Mouse (Mus musculus) R1 (cell line): ENCODE measurements around the gene Sorcs2.

Experiments
- DNase-seq: peaks from one replicate; pipeline ENCODE4 v3.0.0-alpha.2; 2018; ENCODE audit warnings: low read depth, low spot score

The Sorcs2 gene

DNA sequence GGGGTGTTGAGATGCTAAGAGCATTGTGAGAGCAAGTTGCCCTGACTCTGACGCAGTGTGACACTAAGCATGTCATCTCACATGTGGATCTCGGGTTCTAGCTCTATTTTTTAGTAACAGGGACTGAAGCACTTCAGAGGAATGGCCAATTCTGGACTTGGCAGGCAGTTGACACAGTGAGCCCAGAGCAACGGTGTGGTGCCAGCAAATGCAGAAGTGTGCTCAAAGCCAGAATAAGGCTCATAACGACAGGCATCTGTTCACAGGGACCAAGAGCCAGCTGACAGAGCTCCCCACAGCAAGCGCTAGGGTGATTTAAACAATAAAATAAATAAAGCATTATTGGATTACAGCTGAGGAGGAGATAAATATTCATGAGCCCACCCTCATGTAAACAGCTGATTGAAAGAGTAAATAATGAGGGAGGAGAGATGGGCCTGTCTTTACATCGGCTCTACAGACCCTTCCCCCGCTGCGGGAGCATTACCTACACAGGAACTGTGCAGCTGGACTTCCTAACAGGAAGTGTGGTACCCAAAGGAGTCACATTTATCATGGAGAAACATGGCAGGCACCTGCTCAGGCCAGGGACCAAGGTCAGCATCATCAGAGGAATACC lies 267.4 kb downstream of the Sorcs2 start:
- DNase-seq: no peak

DNA sequence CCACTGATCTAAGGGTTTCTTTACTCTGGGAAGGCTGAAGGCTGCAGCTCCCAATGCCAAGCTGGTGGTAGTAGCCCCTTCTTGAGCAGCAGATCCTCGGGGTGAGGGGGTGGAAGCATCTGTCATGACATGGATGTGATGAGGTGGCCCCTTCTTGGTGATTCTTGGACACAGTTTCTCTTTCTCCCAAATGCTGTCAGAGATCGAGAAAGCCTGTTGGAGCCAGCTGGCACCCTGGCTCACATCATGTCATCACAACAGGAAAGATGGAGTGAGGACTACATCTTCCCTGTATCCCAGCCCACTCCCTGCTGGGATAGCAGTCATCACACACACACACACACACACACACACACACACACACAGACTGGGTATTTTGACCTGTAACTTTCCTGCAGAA lies 268.3 kb downstream of the Sorcs2 start:
- DNase-seq: no peak

DNA sequence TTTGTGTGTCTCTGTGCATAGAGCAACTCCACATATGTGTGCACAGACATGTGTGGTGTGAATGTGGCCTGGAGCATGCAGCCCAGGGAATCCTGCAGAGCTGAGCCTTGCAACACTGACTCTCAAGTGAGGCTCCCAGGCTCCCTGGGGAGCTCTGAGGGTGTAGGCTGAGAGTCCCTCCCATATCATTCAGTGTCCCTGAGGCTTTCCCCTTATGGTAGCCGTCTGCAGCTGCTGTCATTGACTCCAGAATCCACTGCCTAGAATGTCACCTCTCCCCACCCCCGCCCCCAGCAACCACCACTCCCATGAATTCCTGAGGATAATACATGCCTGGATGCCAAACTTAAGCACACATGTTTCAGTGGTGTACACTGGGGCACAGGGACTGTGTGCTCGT lies 269.4 kb downstream of the Sorcs2 start:
- DNase-seq: no peak

DNA sequence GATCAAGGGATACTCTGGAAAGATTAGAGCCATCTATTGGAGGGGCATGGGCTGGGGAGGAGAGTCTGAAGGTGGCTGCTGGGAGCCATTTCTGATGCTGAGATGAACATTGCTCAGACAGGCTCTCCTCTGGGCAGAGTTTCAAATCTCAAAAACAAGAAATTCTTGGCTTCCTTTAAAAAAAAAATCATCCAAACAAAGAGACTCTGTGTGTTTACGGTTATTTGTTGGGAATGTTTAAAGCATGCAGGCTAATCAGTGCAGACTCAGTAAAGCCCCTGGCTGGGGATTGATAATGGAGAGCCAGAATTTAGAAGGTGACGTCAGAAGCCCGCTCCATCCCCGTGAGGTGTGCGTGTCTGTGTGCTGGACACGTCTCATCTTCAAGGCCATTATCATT lies 272.9 kb downstream of the Sorcs2 start:
- DNase-seq: no peak

DNA sequence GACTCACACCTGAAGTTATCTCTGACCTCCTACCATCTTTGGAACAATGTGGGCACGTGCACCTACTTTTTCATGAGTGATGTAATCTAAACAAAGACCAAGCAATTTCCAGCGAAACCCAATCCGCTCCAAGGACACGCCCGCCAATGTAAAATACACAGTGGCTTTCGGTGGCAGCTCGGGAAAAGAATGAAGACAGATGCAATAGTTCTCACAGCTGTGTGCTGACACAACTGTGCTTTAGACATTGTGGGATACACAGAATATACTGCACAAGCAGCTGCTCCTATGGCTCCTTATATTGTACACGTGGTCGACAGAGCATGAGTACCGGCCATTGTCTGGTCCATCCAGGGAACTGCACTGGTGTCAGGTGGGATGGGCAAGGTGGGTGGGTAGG lies 275.0 kb downstream of the Sorcs2 start:
- DNase-seq: no peak

DNA sequence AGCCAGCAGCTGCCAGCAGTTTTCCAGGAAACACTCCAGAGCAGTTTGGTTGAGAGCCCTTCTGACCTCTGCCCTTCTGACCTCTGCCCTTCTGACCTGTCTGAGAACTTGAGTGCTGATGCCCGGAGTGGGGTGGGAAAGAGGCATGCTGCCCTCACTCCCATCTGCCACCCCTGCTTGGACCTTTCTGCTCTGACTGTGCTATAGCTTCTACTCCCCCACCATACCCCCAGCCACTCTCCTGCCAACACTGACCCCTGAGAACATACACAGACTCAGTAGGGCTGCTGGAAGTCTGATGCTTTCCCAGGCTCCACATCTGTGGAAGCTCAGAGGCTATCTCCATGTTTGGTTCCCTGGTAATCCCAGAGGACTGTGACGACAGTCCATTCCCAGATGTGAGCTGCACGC lies 277.0 kb downstream of the Sorcs2 start:
- no peak for DNase-seq

DNA sequence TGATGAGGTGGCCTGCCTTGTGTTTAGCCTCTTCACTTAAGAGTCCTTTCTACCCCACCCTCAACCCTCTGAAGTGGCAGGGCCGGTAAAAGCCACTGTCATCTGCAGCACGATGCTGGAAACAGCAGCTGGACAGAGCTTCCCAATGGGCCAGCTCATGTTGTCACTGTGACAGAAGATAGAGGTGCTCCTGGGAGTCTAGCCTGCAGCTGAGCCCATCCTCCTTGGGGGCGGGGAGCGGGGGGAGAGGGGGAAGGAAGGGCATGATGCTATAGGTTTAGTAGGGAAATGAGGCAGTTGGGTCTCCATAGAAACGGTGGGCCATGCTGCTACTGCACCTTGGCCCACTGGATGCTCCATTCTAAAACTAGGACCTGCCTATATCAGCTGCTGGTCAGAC lies 279.9 kb downstream of the Sorcs2 start:
- DNase-seq: no peak

DNA sequence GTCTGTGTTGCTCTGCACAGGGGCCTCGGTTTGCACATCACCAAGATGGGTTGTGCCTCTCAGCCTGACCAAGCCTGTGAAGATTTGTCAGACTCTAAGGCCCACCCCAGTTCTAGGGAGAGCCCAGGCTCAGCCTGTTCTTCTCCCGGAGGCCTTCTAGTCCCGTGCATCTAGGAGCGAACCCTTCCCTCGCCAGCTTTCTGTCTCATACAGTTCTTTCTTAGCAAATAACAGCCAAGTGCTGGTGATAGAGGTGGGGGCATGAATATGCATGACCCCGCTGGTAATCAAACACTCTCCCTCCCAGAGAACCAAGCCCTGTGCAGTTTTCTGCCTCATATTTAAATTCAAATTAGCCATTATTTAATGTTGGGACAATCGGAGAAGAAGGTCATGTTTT lies 282.4 kb downstream of the Sorcs2 start:
- no peak for DNase-seq

DNA sequence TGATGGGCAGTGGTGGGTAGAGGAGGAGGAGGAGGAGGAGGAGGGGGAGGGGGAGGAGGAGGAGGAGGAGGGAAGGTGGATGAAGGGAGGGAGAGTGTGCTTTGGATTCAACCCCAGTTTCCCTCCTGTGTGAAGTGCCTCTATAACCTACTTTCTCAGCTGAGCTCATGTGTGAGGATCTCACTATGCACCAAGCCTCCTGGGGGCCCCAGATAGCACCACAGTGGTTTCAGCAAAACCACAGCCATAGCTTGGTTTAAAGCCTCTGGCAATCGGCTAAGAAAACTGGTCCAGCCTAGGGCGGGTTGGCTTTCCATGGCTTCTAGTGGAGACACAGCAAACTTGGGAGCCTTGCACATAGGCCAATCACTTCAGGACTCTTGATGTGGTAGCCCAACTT lies 284.2 kb downstream of the Sorcs2 start:
- no peak for DNase-seq

DNA sequence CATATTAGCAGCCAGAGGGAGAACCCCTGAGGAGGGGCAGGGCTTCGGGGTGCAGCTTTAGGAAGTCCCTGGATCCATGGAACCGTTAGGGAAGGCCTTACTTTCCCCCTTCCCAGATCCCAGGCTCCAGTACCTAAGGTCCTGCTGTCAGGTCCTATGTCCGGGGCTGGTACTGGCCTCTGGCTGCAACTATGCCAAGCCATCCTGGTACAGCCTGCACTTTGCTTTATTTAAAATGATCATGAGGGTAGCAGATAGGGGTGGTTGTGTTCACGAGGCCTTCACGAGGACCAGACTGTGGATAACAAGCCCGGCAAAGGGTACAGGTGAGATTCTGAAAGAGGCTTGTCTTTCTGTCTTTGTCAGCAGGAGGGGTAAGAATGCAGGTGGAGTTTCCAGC lies 285.2 kb downstream of the Sorcs2 start:
- no peak for DNase-seq

DNA sequence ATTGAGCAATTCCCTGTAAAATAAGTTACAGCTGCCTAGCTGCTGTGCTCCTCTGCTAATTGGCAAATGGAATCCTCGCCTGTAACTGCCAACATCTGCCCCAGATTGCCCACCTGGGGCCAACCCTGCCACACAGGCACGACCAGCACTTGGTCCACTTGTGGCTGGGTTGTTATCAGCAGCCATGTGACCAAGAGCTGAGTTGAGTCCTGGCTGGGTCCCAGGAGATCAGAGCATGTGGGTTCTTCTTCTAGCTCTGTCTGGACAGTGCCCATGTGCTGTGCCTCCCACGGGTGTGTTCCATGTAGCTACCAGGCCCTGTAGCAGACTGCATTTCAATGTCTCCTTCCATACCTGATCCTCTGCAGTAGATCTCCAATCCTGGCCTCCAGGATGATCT lies 286.4 kb downstream of the Sorcs2 start:
- DNase-seq: no peak

DNA sequence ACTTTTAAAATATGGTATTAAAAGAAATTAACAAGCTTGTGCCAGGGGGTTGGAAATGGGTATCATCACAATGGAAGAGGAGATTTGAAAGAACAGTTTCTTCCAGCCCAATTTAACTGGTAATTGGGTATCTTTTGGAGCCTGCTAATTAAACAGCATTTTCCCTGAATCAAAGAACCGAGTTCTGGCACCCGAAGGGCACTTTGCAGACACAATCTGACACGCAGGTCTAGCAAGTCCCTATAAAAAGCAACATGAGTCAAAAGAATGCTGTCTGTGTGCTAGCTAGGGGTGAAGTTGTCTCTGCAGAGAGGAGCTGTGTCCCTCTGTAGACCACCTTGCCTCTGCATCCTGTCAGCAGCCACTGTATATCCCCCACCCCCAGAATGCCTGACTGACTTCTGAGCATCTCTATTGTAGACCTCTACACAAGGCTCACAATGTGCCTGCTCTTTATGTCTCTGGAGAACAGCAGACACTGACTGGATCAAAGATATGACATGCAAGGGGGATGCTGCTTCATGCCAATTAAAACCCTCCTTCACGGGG lies 289.5 kb downstream of the Sorcs2 start:
- no peak for DNase-seq

DNA sequence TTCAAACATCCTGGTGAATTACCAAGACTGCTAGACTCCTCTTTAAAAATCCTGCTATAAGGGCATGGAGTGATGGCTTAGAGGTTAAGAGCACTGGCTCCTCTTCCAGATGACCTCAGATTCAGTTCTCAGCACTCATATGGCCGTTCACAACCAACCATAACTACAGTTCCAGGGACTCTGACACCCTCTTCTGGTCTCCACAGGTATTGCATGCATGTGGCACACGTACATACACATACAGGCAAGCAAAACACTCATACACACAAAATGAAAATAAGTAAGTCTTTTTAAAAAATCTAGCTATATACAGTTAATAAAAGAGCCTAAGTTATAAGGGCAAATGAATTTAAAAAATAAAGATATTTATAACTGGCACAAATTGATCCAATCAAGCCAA lies 294.5 kb downstream of the Sorcs2 start:
- DNase-seq: peak; percentile 62

DNA sequence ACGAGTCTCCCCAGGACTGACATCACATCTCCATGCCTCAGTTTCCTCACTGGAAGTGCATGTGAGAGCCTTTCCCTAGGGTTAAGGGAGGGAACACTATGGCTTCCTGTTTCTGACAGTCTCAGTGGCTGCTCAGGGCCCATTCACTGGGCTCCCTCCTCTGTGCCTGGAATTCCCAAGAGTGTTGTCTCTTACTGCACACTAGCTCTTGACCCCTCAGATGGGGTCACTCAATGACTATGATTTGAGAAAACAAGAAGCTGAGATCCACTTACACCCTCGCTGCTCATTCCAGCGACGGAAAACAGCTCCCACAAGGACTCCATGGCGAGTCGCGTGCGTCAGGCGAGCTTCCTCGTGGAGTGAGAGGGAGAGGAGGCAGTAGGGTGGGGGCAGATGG lies 296.8 kb downstream of the Sorcs2 start:
- DNase-seq: no peak

DNA sequence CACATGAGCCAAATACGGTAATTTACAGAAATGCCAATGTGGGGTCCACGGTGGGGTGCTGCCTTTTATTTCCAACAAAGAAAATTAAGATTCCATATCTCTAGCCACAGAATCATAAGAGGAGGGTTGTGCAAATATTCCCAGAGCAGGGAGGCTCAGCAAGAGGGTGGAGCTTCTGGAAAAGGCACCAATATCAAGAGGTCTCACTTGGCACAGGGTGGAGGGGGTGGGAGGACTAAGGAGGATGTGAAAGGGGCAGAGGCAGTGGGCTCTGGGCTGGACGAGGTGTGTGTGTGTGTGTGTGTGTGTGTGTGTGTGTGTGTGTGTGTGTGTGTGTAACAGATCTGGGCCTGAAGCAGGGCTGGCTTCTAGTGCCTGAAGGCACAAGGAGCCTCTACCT lies 297.5 kb downstream of the Sorcs2 start:
- DNase-seq: no peak

DNA sequence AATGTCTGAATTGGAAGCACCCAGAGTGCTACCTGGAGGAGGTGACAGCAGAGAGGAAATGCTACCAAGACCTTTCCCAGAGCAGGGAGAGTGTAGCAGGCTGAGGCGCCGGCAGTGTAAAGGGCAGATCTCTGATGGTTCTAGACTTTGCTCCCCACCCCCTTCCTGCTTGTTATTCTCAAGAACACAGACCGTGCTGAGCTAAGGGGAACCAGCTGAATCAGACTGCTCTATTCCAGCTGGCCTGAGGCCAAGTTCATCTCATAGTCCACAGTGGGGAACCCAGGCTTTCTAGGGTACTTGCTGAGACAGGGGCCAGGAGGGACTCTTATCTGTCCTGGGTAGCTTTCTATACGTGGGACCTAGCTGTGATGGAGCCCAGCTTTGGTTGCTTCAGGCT lies 298.3 kb downstream of the Sorcs2 start:
- DNase-seq: no peak

DNA sequence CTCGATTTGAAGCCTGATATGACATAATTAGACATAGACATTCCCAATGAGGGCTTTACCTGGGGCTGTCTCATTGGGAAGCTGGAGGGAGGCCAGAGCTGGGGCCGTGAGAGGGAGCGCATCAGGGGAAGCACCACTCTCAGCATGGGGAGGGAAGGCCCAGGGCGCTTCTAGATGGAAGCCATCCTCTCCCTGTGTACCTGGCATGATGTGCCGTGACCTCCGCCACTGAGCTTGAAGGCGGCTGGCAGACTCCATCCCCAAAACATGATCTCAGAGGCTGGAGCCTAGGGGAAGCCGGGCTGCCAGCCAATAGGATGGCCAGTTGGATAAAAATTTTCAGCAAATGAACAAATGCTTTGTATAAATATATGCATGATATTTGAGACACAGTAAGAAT lies 301.9 kb downstream of the Sorcs2 start:
- no peak for DNase-seq

DNA sequence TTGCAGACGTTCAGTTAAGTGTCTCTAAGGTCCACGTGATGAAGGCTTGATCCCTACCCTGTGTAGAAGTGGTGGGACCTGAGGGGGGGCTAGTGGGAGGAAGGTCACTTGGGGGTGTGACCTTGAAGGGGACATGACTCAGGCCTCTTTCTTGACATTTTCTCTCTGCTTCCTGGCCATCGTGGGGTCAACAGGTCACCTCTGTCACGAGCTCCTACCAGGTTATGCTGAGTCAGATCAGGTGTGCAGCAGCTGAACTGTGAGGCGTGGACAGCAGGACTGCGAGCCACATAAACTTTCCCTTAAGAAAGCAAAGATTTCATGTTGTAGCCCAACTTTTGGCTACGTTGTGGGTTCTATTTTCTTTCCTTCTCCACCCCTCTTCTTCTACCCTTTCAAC lies 307.9 kb downstream of the Sorcs2 start:
- DNase-seq: peak; percentile 10

DNA sequence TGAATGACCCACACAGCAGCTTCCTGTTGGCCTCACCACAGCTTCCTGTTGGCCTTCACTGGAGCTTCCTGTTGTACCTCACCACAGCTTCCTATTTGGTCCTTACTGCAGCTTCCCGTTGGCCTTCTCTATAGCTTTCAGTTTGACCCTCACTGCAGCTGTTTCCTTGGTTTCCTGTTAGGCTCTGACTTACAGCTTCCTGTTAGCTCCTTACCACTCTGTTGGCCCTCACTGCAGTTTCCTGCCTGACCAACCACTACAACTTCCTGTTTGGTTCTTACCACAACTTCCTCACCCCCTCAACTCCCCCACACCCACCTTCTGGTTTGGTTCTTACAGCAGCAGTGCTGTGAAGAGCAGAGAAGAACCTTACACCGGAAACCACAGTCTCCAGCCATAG lies 308.7 kb downstream of the Sorcs2 start:
- no peak for DNase-seq

DNA sequence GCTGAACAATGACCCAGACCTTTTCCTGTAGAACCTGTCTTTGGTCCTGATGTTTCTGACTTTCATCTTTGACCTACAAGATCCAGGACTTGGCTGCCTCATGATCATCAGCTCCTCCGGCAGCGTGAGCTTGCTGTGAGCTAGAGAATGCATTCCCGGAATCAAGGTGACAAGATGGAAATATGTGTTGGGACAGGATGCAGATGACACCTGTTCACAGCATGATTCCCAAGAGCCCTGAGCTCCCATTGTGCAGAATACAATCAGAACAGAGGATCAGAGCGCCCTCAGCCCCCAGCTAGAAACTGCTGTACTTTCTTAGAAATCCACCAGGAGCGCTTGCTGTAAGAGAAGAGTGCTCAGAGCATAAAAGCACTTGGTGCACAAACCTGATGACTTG lies 311.0 kb downstream of the Sorcs2 start:
- DNase-seq: peak; percentile 78

DNA sequence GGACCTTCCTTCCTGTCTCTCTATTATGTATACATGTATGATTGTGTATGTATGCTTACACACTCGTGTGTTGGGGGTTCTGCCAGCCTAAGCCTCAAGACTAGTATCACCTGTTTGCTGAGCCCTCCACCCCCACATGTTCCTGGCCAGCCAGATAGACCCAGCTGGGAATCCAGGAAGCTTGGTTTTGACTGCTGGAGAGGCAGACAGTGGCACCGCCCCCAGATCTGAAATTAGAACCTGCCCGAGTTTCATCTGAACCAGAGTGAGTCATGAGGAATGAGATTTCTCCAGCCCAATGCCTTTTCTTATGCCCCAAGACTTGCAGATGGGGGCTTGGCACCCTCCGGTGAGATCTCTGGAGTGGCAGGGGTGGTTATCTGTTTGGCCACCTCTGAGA lies 312.3 kb downstream of the Sorcs2 start:
- DNase-seq: no peak

DNA sequence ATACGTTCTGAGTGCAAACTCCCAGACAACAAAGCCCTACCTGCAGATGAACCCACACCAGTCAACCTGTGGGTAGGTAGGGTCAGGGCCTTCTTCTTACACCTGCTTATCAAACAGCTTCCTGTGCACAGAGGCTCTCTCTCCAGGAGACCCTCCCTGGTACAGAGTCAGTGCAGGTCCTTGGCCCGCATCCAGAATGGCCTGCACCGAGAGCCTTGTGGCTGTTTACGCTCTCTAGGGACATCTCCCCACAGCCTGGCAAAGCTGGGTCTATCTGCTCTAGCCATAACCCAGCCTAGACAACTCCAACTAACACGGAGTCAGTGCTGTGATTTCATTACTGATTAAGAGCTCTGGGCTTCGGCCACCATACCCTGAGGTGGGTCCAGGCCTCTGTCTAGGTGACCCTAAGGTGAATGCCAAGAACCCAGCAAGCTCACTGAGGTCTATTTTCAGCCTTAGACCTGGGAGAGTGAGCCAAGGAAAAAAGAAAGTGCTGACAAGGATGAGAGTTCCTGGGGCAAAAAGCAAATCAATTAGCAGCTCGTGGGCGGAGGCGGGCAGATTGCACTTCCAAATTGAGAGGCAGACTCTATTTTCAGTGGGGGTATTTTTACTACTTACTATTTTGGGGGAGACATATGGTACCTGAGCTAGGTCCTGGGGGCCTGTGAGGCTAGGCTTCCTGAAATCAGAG lies 313.9 kb downstream of the Sorcs2 start:
- DNase-seq: no peak

DNA sequence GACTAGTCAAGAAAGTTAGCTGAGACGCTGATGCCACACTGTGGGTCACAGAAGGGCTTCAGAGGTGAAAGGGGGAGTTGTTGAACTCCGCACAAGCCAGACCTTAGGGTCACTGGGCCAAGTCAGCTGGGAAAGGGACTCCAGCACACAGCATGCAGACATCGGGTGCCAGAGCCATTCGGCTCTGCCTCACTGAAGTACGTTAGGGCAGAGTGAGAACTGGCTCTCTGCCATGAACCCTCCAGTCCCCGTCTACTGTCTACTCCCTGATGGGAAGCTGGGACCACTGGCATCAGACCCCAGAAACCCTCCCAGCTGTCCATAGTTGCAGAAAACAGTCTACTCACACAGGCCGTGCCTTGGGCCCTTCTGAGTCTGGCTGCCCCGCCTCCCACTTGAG lies 316.9 kb downstream of the Sorcs2 start:
- DNase-seq: no peak
